Mouse (Mus musculus) liver, adult (tissue): ENCODE measurements at regions not wholly inside any gene's neighbourhood (a gene's known extent, or its start where the extent isn't known, plus 50 kb on each side); places are given as distances from the start of the nearest gene placed in this dataset.

Experiments used
- GATA4 ChIP-seq: IDR thresholded peaks from 2 replicates; pipeline ENCODE4 v1.6.1; 2014; ENCODE audit warnings: mild to moderate bottlenecking, low read length; ENCODE audit not compliant: insufficient replicate concordance

- no peak for TF ChIP-seq GATA4
These were observed 162.5 kb downstream of the Rab11fip4 start for GRCm38 (mm10) chr11:79753491-79753890.

- TF ChIP-seq GATA4: no peak
These were observed 161.9 kb downstream of the Rab11fip4 start for GRCm38 (mm10) chr11:79752717-79753480.

GRCm38 (mm10) chr11:79751751-79752716 lies 161.0 kb downstream of the Rab11fip4 start:
- no peak for TF ChIP-seq GATA4

- TF ChIP-seq GATA4: no peak
These were observed 159.9 kb downstream of the Rab11fip4 start for GRCm38 (mm10) chr11:79750943-79751342.

- no peak for TF ChIP-seq GATA4
These were observed 158.9 kb downstream of the Rab11fip4 start for GRCm38 (mm10) chr11:79749755-79750434.

GRCm38 (mm10) chr11:79749141-79749540 lies 158.1 kb downstream of the Rab11fip4 start:
- TF ChIP-seq GATA4: no peak

GRCm38 (mm10) chr11:79748606-79749125 lies 157.7 kb downstream of the Rab11fip4 start:
- no peak for TF ChIP-seq GATA4

- TF ChIP-seq GATA4: no peak
These were observed 156.8 kb downstream of the Rab11fip4 start for GRCm38 (mm10) chr11:79747801-79748200.
